Mouse (Mus musculus) gastrocnemius, adult 2 months (tissue): ENCODE measurements at regions not wholly inside any gene's neighbourhood (a gene's known extent, or its start where the extent isn't known, plus 50 kb on each side); places are given as distances from the start of the nearest gene placed in this dataset.

Experiments
- DNase-seq: peaks from one replicate; pipeline ENCODE4 v3.0.0; 2022
- H3K27ac ChIP-seq: fragments of 200-600 bp; 2 replicates; pipeline ENCODE4 v1.8.1; 2022; ENCODE audit warnings: mild to moderate bottlenecking
- H3K4me3 ChIP-seq: fragments of 200-600 bp; 2 replicates; pipeline ENCODE4 v1.8.1; 2022; ENCODE audit warnings: mild to moderate bottlenecking, moderate library complexity
- CTCF ChIP-seq: fragments of 200-600 bp; IDR thresholded peaks from 2 replicates; pipeline ENCODE4 v1.8.1; 2022; ENCODE audit warnings: antibody characterized with exemption, mild to moderate bottlenecking, moderate library complexity
- intact Hi-C: fragments of 180-260 bp; cut with DNase I; formaldehyde crosslinking; loops from one replicate; pipeline ENCODE4 v1.15.1; 2025

DNA sequence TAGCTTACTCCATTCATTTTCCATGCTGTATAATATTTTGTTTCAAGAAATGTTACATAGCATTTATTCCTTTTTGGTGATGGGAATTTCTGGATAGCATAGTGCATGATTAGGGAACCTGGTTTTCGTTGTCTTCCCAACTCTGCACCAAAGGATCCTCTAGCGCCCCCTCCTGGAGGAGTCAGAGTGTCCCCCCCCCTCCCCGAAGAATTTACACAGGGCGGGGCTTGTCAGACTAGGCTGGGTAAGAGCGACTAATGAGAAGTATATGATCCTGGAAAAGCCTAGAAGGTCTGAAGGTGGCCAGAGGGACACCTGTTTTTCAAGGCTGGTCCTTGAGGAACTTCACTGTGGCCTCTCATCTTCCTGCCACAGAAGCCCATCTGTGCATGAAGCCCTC is 79.9 kb upstream of the Shb start:
- peak; percentile 88 for TF ChIP-seq CTCF

DNA sequence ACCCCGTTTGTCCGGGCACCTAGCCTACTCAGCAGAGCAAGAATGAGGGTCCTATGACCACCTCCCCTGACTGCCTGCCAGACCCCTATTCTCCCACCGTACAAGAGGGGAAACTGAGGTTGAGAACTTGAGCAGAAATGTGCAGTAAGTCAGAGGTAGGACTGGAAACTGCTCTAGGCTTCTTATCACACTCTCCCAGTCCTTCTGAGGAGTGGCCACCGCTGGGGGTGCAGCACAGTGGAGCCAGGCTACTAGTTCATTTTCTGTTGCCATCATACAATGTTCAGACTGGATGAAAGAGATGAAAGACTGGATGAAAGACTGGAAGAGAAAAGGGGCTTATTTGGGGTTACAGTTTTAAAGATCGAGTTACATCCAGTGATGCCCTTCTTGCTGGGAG is 78.7 kb upstream of the Shb start:
- no peak for DNase-seq
- TF ChIP-seq CTCF = no peak
- intact Hi-C loops = loop anchor here (5.0 kb wide), 1 partner anchor 324 kb away; no protein-coding TSS in a partner anchor
- no peak overlapping the region for H3K27ac ChIP-seq
- H3K4me3 ChIP-seq = no peak overlapping the region

More for the DNA sequence above, 79.9 kb upstream of the Shb start:
- H3K4me3 ChIP-seq = no peak overlapping the region
- peak; percentile 69 for DNase-seq
- intact Hi-C loops = loop anchor here (1.0 to 5.0 kb wide), 2 partner anchors 194 to 325 kb away; no protein-coding TSS in a partner anchor
- no peak overlapping the region for H3K27ac ChIP-seq

DNA sequence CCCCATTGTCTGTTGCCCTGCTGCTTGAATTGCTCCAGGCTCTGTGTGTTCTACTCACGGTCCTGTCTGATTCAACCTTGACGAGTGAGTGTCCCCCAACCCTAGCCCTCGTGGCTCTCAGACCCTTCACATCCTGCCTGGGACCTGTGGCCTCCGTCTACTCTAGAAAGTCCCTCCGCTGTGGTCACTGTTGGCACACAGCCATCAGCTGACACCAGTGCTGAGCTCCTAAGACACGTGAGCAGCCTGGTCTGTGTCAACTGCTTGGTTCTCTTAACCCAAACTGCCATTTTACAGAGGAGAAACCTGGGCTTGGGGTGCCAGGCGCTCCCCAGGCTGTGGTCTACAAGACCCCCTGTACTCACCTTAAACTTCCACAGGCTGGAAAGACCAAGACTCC is 74.3 kb upstream of the Shb start:
- intact Hi-C loops = no loop called here
- H3K27ac ChIP-seq = no peak overlapping the region
- DNase-seq = peak; percentile 40
- no peak overlapping the region for H3K4me3 ChIP-seq
- no peak for TF ChIP-seq CTCF

DNA sequence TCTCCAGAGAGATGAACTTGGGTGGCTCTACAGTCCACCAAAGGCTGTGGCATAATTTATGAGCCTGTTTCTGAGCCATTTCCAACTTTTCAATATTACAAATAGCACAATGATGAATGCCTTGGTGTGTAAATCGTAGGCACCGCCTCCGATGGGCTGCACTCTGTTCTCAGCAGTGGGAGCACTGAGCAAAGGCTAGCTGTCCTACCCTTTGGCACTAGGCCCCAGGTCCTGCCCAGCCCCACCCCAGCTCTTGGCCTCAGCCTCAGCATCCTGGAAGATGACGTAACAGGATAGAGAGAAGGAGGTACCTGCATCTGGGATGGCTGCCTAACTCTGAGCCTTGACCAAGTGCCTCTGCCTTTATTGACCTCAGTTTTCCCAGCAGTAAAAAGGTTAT is 73.4 kb upstream of the Shb start:
- Histone ChIP-seq H3K4me3 (no peak overlapping the region), H3K27ac (no peak overlapping the region)
- TF ChIP-seq CTCF = no peak
- intact Hi-C loops = no loop called here
- DNase-seq = peak; percentile 63

DNA sequence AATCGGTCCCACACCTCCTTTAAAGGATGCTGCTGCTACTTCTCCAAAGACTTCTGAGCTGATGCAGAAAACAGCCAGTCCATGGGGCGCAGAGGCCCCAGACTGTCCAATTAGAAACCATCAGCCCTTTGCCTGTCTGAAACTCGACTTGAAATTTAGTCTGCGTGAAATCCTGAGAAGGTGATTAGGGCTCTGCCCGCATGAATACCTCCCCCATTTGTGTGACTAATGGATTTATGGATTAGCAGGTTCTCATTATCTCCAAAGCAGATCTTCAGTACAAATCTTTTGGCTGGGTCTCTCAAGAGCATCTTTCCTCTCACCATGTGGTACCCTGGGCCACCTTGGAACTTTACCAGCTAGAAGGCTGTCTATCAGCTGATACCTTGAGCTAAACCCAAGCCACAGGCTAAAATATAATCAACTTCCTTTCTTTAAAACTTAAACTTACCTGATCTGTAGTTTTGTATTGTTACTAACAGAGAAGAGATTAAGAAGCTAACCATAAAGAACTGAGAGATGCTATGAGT is 72.1 kb upstream of the Shb start:
- TF ChIP-seq CTCF = no peak
- intact Hi-C loops = no loop called here
- H3K27ac ChIP-seq = no peak overlapping the region
- DNase-seq = no peak
- no peak overlapping the region for H3K4me3 ChIP-seq

DNA sequence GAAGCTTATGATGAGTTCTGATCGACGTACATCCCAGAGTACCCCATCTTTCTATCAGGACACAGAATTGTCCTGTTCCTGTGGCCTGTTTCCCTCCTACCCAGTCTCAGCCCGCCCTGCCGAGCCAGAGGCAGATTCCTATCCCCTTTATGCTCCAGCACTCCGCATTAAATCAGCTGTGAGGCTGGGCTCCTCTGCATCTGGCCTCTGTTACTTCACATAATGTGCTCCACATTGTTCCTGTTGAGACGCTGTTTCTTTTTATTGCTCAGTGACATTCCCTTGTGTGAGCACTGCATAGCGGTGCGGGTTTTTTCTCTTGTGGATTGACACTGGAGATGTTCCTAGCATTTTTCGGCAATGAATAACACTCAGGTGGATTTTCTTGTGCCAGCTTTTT is 68.2 kb upstream of the Shb start:
- intact Hi-C loops = no loop called here
- no peak for TF ChIP-seq CTCF
- H3K27ac ChIP-seq = no peak overlapping the region
- no peak for DNase-seq
- H3K4me3 ChIP-seq = no peak overlapping the region

DNA sequence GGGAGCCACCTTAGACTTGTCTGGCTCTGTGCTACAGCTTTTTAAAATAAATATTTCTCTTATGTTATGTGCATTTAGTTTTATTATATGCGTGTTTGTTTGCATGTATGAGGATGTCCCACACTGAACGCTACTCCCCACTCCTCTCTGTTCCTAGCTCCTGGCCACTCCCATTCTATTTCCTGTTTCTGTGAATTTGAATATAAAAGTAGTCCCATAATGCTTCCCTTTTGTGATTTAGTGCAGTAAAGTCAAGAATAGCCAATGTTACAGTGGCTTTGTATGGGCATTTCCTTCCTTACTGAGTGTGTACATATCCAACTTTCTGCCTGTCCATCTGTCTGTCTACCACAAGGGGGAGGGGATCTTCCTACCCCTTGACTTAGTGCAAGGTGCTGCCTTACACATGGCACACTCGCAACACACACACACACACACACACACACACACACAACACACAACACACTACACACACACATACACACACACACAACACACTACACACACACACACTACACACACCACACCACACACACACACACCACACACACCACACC is 61.2 kb upstream of the Shb start:
- no peak for TF ChIP-seq CTCF
- intact Hi-C loops = no loop called here
- Histone ChIP-seq H3K4me3 (no peak overlapping the region), H3K27ac (no peak overlapping the region)
- no peak for DNase-seq

DNA sequence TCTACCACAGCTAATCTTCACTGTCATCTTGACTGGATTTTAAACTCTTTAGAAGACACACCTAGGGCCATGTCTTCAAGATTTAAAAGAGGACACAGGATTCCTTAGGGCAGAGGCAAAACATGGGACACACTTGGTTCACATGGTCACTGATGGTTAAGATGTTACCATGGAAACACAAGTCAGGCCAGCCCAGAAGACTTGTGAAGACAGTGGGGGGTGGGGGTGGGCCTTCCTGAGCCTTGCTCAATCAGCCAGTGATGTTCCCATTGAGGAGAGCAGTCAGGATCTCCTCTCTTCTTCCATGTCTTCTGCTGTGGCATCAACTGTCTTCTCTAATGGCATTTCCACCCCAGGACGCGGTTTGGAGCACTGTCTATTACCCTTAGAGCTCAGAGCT is 60.5 kb upstream of the Shb start:
- intact Hi-C loops = no loop called here
- DNase-seq = no peak
- Histone ChIP-seq H3K27ac (no peak overlapping the region), H3K4me3 (no peak overlapping the region)
- TF ChIP-seq CTCF = no peak

DNA sequence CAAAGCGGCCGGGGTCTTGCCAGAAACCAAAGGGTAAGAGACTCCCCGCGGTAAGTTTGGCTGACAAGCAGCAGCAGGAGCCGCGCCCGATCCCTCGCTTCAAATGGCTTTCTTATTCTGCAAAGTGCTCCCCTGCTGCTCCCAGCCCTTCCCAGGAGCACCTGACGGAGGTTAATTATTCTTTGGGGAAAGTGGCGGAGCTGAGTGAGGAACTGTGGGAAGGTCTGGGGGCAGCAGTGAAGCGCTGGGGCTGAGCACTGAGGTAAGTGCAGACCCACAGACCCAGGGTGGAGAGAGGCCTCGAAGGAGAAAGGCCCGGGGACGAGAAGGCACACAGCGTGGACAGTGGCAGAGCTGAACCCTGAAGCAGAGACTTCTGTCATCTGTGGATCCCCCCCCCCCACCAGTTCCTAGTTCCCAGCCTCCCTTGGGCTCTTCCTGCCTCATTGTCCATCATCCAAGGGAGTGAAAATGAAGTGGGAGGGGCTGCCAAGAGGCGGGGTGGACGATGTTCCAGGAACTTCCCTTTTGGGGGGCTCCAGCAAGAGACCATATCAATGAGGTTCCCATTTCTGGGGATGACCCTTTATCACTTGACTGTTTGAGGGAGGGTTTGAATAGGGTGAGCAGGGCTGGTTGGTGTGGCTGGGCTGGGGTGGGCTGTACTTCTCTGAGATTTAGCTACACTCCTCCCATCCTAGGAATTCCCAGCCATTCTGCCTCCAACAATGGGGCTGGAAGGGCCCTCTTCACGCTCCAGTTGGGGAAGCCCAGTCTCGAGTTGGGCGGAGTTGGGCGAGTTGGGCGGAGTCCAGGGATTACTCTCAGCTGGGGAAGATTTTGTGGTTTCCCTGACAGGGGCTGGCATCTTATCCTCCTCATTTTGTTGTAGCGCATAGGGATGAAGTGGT is 59.4 kb upstream of the Shb start:
- intact Hi-C loops = no loop called here
- no peak for DNase-seq
- Histone ChIP-seq H3K27ac (no peak overlapping the region), H3K4me3 (0 out of 2 replicates have a peak overlapping the region, but pooled peaks have one; percentile 28)
- TF ChIP-seq CTCF = no peak

DNA sequence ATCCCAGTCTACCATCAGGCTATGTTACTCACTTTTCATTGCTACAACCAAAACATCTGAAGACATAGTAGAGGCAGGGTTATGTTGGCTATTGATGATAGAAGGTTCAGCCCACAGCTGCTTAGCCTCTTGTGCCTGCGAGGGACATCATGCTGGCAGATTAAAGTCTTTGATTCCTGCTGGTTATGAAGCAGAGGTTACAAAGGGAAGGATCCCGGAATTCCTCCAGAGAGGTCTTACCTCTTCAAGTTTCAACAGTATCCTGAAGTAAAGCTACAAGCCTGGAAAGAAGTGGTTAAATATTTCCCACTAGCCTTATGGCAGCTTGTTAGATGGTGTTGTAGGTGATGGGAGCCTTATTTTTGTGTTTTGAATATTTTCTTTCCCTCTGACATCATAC is 58.6 kb upstream of the Shb start:
- TF ChIP-seq CTCF = no peak
- Histone ChIP-seq H3K27ac (no peak overlapping the region), H3K4me3 (no peak overlapping the region)
- no peak for DNase-seq
- intact Hi-C loops = no loop called here

DNA sequence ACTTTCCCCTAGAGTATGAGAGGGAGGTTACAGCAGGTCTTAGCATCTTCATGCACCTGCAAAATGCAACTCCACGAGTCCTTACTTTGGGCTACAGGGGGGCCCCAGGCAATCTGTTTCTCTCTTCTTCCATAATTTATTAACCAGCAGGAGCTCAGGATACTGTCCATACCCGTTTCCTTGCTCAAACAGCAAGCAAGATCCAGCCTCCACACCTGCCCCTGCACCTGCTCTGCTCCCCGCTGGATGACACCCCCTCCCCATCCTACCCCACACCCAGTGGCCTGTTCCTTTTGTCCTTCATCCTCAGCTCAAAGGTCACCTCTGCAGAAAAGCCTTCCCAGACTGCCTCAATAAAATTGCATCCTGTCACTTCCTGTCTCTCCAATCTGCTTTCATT is 56.1 kb upstream of the Shb start:
- TF ChIP-seq CTCF = no peak
- intact Hi-C loops = no loop called here
- H3K4me3 ChIP-seq = no peak overlapping the region

DNA sequence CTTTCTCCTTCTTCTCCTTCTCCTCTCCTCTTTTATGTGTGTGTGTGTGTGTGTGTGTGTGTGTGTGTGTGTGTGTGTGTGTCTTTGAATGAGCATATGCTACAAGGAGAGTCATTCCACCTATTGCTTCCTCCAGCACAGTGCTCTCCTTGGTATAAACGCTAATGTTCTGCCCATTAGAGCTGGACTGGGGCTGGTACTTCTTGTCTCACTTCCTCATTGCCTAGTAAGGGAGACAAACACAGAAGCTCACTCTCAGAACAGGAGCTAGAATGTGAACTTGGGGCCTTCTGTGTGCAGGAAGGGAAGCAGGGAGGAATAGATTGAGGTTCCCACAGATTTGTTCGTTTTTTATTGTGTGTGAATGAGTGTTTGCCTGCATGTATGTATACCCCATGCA is 54.9 kb upstream of the Shb start:
- Histone ChIP-seq H3K27ac (no peak overlapping the region), H3K4me3 (no peak overlapping the region)
- TF ChIP-seq CTCF = no peak
- intact Hi-C loops = no loop called here
- no peak for DNase-seq

More for the DNA sequence above, 56.1 kb upstream of the Shb start:
- no peak for DNase-seq
- H3K27ac ChIP-seq = no peak overlapping the region

DNA sequence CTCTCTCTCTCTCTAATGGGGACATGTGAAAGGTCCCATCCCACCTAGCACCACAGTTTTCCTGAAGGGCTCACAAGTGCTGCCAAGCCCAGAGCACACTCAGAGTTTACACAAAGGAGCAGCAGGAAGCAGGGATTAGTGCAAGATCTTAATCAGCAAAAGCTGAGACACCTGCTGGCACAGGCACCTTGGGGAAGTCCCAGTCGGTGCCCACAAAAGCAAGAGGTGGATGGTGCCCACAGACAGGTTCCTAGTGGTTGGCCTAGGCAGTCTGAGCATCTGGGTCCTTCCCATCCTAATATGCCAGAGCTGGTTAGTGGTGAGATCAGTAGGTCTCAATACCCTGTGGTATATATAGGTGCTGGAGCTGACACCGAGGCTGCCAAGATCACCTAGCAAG is 54.0 kb upstream of the Shb start:
- Histone ChIP-seq H3K4me3 (no peak overlapping the region), H3K27ac (no peak overlapping the region)
- TF ChIP-seq CTCF = no peak
- intact Hi-C loops = no loop called here
- DNase-seq = no peak
